Mouse (Mus musculus) right cerebral cortex, postnatal 4 days (tissue): ENCODE data around the gene BC035947.
"Not testable (repeated sequence)": the region's sequence is repeated elsewhere in the genome, so short reads cannot be mapped to it uniquely, and the experiment has no call there.

Experiments
- DNase-seq: peaks from one replicate; pipeline ENCODE4 v3.0.0-alpha.2; 2022

Gene BC035947

DNA sequence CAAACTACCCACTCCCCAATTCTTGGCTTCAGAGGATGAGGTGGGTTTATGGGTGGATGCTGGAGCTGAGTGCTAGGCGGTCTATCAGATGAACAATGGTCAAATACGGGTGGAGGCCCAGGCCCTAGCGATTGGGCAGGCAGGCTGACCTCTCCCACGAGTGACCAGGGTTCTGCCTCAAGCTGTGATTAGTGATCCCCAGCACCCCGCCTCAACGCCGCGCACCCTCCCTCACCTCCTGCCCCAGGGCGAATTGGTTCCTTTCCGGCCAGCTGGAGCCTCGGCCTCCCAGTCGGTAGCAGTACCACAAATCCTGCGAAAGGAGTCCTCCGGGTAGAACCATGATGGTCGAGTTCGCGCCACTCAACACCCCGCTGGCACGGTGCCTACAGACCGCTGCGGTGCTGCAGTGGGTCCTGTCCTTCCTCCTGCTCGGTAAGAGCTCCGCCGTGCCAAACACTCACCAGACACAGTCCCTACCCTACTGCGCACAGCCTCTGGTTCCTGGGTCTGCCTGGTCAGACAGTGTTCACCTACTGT is at the start of gene BC035947:
Gene BC035947, minus strand, starts transcription at position 538 of the 540 bp plus-strand sequence.
- DNase-seq, result peak; percentile 16

DNA sequence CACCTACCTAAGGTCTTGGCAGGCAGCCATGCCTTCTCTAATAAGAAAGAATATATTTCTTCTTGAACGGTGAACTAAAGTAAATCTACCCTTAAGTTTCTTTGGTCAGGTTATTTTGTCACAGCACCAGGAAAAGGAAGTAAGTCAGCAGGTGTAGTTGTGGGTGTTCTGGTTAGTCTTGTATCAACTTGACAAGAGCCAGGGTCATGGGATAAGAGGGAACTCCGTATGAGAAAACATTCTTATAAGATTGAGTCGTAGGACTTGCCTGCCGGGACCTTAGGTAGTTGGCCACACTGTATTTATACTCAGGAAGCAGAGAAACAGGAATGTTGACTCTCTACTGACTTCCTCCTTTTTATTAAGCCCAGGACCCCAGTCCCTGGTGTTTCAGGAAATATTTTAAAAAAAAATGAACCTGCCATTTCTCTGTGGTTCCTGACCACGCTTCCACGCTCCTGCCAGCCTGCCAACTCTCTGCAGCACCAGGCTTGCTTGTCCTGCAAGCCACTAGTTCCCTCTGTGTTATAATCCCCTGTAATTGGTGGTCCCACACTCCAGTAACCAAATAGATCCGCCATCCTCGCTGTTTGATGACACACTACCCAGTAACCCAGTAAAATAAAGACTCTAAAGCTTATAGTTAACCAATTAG is 42.2 kb upstream of the BC035947 start:
- no peak for DNase-seq

DNA sequence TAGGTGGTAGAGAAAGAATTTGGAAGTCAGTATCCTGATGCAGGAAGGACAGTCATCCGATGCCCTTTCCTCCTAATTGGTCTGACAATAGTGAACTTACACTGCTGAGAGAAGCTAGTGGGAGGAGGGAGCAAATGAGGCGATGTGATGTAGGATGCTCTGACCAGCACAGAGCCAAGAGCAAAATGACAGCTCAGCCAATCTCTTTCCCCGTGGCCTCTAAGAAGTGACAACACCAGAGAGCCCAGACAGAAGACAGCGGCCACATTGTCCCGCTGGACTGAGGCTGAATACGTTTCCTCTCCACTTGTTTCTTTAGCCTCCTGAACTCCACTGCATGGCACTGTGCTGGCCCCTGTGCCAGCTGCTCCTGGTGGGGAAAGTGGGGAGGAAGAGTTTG is 37.0 kb upstream of the BC035947 start:
- no peak for DNase-seq

DNA sequence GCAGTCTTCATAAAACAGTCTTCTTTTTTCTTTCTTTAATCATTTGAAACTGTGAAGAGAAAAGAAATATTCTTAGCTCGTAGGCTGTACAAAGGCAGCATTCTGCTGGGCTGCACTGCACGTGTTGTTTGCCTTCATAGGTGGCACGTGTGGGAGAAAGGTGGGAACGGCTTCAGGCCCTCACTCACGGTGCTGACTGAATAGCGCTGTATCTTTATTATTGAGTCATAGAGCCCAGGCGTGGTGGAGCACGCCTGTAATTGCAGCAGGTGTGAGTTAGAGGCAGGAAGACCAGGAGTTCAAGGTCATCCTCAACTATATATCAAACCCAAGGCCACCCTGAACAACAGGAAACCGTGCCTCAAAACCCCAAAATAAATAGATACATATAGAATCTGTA is 34.3 kb upstream of the BC035947 start:
- DNase-seq, result no peak

DNA sequence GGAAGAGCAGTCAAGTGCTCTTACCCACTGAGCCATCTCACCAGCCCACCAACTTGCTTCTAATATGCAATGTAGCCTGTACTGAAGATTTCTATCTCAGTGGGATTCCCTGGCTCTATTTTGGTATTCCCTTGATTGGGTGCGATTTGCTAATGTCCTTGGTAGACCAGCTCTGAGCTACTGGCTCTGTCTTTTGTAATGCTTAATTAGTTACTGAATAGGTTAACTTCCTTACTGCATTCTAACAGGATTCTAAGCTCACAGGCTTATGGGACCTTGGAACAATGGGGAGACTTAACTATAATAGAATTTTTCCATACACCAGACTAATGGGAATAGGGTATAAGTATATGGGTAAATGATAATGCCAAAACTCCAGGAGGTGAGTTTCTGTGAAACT is 31.7 kb upstream of the BC035947 start:
- DNase-seq, result not testable (repeated sequence)

DNA sequence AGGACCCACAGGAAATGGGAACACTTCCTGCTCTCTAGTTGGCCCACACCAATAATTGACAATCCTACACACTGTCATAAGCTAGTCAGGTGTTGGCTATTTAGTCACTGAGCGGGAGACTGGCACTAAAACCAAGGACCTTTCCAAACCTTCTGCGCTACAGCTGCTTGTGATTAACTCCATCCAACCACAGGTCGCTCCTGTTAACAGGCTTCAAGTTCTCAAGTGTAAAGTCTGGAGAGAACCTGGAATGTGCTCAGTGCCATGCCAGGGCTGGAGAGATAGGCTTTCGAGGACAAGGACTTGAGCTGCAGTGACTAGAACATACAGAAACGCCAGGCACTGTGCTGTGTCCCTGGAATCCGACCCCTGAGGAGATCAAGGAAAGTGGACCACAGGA is 27.2 kb upstream of the BC035947 start:
- no peak for DNase-seq

DNA sequence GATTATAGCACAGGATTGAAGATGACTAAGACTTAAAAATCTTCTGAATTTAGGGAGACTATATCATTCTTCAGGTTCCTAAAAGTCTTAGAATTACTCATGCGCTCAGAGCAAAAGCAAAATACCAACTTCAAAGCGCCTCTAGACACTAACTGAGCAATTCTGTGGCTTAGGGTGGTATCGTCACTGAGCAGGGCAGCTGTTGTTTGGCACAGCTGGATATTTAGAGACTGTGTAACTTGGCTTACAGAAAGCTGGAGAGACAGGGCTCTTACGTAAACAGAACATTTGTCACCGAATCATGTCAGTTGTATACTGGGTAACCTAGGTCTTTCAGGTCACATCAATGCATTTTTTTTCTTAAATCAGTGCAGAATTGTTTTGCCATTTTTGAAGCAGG is 26.4 kb upstream of the BC035947 start:
- DNase-seq, result no peak

DNA sequence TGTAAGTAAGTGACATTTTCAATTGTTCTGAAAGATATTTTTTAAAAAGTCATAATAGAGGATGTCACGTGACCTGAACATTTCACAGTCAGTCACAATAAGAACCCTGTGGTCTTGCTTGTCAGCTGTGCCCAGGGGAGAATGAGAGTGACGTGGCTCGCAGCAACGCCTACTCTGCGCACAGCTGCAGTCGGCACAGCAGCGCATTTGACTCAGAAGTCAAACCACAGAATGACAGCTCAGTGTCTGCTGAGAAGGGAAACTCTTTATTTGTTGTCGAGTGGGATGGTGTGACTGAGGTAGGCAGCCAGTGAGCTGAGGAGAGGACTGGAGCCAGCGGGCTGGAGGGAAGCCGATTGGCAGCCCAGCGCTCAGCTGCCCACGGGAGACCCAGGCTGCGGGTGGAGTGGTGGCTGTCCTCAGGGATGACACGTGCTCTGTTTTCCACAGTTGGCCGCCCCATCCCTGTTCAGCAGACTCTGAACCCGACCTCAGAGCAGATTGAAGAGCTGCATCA is 25.6 kb upstream of the BC035947 start:
- DNase-seq, result peak; percentile 26

DNA sequence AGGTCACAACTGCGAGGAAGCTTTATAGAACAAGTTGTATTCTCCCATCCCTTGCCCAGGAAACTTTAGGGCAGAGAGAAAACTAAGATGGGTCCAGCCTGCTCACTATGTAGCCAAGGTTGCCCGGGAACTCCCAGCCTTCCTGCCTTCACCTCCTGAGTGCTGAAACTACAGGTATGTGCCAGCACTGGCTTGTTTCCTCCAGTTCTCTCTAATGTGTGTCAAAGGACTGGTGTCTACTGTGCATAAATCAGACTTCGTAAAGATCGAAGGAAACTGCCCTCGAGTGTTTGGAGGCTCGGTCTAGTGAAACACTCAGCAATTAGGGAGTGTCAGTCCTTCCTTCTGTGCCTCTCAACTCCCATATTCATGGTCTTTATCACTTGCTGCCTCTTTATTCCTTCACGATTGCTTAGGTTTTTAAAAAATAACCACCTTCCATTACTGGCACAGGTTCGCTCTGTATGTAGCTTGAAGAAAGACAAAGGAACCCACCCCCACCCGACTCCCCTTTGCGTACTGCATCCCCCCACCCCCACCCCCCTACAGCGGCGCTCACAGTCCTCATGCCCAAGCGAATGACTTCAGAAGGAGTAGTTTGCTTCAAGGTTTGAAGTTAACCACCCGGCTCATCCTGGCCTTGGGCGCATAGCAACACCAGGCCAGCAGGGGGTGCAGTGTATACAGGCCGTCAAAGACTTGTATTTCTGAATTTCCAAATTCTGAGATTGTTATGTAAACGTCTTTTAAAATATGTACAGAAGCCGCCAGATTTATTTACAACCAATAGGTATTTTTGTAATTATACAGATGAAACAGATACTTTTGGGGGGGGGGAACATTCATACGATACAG is 24.6 kb upstream of the BC035947 start:
- peak; percentile 89 for DNase-seq

DNA sequence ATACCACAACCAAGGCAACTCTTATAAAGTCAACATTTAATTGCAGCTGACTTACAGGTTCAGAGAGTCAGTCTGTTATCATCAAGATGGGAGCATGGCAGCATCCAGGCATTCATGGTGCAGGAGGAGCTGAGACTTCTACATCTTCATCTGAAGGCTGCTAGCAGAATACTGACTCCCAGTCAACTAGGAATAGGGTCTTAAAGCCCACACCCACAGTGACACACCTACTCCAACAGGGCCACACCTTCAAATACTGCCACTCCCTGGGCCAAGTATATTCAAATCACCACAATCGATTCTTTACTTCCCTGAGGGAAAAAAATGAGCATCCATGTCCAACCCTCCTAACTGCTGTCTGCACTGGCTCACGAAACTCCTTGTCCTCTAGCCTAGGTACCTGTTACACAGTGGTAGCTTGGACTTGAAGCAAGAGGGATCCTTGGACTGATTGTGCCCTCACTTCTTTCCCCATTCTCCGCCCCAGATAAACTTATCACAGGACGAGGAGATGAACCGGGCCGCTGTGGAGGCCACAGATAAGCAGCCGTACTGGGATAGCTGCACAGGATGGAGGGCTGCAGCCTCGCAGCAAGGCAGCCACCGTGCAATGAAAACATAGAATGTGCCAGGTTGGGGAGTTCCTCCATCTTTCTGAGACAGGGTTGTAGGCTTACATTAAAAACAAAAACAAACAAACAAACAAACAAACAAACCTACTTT is 22.6 kb upstream of the BC035947 start:
- no peak for DNase-seq

DNA sequence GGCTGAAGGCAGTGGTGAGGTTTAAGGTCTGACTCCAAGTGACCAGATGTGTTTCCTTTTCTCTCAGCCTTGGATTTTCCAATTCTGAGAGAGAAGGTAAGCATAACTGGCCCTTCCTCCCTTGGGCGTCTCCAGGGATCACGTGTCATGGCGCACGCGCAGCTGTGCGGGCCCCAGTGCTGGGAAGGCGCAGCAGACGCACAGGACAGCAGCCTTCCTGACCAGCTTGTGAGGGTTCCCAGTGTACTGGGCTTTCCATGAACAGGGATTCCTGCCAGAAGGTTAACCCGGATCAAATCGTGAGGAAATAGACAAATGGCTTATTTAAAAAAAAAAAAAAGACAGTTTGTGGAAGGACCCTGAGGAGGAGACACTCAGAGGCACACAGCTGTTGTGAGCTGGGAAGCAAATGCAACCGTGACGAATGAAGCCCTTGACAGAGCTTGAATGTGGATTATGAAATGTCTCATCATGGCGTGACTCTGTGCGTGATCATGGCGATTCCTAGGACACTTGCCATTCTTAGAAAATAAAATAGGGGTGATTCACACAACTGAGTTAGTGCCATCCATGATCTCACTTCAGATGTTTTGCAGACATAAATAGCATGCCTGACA is 20.3 kb upstream of the BC035947 start:
- no peak for DNase-seq

DNA sequence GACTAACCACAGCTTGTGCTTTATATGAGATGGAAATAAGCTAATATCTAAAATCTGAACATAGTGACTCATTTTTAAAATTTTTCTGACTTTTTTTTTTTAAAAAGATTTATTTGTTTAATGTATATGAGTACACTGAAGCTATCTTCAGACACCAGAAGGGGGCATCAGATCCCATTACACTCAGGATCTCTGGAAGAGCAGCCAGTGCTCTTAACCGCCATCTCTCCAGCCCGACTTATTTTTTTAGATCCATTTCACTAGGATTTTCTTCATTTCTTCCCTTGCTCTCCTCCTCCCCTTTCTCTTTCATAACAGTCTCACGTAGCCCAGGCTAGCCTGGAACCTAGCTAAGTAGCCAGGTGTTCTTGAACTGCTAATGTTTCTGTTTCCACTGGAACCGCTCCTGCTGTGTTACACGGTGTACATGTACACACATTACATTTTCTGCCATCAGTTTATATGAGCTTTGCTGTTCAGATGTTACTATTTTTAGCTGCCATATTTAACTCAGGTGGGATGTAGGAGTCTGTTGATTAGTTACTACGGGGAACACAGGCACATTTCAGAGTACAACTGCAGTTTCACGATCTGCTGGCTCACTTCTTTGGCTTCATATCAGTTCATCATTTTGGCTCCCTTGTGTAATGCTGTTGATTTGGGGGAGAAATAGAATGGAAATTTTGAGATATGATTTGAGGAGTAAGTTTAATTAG is 18.7 kb upstream of the BC035947 start:
- no peak for DNase-seq

DNA sequence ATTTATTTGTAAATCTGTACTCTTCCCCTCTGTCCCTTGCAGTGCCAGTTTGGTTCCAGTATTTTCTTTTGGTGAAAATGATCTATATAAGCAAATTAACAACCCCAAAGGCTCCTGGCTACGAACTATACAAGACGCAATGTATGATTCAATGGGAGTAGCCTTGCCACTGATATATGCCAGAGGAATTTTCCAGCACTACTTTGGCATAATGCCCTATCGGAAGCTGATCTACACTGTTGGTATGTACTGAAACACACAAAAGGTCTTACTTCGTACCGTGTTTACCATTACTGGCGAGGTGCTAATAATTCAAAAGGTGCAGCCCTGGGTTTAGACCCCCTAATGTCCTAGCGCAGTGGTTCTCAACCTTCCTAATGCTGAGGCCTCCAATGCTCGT is 17.1 kb upstream of the BC035947 start:
- DNase-seq, result no peak

DNA sequence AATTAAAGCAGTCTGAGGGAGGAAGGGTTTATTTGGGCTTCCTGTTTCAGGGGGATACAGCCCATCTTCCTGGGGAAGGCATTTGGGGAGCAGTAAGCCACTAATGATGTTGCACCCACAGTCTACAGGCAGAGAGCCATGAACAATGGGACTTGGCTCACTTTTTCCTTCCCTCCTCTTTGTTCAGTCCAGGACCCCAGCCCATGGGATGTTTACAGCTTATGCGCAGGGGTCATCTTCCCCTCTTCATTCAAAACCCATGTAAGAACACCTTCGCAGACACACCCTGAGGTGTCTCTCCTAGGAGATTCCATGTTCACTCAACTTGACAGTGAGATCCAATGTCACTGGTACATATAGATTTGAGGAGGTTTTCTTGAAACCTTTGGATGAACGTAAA is 16.4 kb upstream of the BC035947 start:
- DNase-seq, result no peak

DNA sequence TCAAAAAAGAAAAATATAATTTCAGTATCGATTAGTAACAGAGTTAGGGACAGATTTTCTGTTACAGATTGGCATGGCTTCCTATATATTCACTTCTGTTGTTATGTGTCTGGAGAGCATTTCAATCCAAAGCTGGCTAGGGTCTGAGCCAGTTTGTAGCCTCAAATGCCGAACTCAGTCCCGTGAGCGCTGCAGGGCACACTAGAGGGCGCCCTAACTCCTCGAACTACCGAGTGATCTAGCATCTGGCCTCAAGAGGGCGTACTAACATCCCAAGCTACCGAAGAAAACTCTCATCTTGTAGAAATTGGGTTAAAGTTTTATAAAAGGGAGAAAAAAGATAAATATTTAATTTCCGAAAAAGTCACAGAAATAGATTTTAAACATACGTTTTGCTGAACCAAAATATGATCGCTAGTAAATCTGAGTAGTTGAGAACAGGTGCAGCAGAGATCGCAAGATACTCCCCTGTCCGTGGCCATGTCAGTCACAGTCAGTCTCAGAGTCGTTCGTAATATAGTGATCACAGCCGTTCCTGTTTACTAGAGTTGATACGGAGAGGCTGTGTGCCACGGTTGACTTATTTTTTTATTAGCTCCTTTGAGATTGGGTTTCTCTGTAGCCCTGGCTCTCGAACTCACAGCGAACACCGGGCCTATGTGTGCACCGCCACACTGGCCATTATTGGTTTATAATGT is 13.4 kb upstream of the BC035947 start:
- DNase-seq, result peak; percentile 78

DNA sequence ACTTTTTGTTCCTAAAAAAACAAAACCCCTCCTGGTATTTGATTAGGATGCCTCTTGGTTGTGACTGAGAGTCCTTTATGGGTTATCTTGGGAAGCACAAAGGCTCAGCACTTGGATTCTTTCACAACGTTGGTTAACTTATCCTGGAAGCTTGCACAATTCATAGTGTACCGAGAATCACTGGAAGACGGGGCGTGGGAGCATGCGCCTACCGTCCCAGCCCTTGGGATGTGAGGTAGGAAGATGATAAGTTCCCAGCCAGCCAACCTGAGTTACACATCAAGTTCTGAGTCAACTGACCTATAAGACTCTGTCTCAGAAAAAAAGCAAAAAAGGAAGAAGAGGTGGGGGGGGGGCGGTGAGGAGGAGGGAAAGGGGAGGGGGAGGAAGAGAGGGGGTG is 6.9 kb upstream of the BC035947 start:
- DNase-seq, result no peak

DNA sequence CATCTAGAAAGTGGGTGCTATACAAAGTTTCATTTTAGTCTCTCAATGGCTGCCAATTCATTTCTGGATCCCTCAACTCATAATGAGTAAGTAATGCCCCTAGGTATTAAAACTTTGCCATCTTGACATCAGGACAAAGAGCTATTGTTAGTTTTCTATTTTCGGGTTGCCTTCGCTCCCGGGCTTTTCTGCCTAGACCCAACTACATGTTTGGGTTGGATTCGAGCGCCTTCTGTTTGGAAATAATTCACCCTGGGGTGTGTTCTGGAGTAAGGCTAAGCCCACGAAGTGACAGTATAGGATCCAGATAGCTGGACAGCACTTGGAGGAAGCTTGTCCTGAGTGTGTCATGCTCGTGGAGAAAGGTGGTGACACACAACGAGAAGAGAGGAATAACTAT is 798 bp upstream of the BC035947 start:
- DNase-seq, result no peak

DNA sequence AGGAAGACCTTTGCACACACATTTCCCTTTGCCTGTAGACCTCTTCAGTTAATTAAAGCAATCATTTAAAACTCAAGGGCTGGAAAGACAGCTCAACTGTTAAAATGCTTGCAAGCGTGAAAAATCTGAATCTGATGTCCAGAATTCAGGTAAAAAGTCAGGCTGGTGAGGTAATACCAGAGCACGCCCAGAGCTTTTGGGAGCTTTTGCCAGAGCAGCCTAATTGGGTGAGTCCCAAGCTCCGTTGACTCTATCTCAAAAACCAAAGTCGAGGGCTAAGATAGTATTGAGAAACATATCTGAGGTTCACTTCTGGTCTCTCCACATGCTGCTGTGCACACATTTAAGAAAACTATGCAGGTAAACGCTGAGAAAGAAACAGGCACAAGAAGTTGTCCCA is 1.1 kb downstream of the BC035947 start, which contains the start of gene Mogat1:
Gene Mogat1, plus strand, starts transcription at position 130 of the 400 bp plus-strand sequence.
- no peak for DNase-seq

DNA sequence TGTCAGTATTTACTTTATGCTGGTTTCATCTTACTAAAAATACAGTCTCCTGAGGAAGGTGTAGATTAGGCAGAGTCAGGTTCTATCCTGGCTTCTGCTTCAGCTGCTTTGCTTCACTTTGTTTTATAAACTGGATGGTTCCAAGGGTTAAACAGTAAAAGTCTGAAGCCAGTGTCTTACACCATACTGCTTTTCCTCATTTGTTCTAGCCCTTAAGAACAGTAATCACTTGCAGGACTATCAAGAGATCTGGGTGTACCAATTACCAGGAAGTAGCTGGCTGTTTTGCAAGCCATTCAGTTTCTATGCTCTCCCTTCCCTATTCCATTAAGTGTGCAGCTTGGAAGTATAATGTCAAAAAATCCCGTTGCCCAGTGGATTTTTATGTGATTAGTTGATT is 4.8 kb downstream of the BC035947 start:
- DNase-seq, result no peak

DNA sequence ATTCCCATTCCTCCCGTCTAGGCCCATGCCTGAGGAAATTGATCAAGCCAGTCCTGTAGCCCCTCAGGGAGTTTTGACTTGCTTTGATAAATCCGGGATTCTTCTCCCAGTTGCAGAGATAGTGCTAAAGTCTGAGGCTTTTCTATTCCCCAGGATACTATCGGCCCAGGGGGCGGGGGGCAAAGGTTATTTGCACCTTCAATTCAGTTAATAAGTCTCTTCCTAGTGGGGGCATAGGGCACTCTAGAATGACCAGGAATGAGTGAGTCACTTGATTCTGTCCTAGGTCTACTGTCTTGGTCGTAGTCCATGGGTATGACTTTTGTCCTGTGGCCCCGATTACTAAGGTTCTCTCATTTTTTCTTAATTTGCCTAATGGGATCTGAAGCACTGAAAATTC is 9.4 kb downstream of the BC035947 start:
- DNase-seq, result no peak

DNA sequence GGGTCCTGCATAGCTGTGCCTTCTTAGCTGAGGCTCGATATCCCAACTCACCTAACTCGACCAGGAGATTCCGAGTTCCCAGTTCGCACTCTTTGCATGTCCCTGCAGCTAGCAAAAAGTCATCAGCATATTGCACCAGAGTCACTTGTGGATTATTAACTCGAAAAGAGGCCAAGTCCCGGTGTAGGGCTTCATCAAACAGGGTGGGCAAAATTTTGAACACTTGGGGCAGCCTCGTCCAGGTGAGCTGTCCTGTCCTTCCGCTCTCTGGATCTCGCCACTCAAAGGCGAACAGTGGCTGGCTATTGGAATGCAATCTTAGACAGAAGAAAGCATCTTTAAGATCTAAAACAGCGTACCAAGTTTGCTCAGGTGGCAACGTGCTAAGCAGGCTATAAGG is 10.1 kb downstream of the BC035947 start:
- DNase-seq, result not testable (repeated sequence)
